Mouse (Mus musculus): ENCODE measurements around the gene Tmbim4.

Gene Tmbim4

DNA sequence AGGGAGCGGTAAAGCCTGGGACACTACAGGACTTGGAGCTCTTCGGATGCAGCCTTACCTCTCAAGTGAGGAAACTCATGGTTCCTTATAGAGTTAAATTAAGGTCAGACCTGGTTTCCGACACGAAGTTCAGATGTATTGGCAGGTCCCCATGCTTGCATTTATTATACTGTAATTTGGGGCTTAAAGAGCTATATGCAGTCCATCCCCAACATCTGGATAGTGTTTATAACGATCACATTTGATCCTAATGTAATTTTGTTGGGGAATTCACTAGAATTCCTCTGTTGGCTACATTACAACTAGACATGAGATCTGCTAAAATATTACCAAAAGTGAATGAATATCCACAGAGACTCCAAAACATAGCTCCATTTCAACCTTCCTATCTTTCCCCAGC is 44.3 kb downstream of the Tmbim4 start:
- DNase-seq (ENCODE audit: low spot score) = no peak

DNA sequence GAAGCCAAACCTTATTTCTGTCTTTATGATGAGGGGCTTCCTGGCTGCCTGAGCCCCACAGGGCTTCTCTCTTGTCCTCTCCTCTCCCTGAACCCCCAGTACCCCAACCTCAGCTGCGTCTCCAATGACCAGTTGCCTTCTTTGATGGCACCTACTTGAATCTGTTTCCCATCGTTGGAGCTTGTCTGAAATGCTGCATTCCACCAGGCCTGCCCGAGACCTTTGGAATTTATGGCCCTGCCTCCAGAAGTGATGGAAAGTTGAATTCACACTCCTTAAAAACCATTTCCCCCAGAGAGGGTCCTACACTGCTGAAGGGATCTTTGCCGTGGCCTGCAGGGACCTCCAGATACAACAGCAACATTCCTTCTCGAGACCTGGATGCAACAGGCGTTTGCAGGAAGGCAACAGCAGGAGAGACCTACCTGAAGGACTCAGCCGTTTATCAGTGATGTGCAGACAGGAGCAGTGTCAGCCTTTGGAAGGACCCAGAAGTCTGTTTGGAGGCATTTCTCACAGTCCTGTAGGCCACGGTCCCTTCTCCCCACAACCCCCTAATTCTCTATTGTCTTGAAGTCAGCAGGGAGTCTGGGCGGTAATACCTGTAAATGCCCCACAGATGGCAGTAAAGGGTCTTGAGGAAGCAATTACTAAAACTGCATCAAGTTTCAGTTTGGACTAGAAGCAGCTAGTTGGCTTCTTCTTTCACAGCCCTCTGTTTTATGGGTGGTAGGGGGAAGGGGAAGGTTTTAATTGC is 45.8 kb downstream of the Tmbim4 start:
- no peak for DNase-seq (ENCODE audit: low spot score)

DNA sequence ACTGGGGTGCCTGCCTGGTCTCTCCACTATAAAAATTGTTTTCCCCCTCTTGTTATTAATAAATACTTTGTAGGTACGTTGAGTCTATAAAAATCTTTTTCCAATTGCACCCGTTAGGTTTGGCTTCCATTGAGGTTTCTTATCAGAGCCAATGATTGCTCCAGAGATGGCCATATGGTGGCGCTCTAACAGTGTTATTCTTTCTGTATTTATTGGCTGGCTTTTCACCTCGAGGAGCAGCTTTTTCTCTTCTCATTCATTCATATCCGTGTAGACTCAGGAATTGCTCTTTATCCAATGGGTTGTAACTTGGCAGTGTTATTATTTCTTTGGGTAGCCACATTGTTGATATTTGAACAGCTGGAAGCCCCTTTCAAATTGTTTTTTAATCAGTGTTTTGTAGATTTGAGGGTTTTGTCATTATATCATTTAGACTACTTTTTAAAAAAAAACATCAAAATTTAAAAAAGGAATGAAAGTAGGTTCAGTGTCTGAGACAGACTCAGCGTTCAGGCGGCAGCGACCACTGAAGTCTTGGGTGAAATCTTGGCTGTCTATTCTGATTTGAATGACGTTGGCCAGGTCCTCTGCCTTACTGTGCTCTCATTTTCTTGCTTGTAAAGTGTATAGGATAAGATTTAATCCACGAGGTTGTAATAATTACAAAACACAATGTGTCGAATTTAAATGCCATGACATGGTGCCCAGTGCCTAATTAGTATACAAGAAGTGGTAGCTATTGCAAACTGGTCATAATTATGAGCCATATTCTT is 49.7 kb downstream of the Tmbim4 start:
- DNase-seq (ENCODE audit: low spot score) = no peak

DNA sequence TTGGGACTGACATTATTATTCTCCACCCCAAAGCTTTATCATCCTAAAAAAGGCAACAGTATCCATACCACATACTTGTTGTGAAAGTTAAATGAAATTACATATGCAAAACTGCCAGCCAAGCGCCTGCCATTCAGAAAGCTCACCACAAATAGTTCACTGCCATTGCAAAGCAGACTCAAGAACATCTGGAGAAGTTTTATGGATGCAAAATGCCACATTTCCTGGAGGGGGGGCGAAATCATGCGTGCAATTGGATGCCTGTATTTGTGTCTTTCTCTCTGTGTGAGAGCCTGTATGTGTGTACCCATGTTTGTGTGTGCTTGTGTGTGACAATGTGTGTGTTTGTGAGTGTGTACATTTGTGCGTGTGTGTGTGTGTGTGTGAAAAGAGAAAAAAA is 50.4 kb downstream of the Tmbim4 start:
- DNase-seq (ENCODE audit: low spot score) = no peak

DNA sequence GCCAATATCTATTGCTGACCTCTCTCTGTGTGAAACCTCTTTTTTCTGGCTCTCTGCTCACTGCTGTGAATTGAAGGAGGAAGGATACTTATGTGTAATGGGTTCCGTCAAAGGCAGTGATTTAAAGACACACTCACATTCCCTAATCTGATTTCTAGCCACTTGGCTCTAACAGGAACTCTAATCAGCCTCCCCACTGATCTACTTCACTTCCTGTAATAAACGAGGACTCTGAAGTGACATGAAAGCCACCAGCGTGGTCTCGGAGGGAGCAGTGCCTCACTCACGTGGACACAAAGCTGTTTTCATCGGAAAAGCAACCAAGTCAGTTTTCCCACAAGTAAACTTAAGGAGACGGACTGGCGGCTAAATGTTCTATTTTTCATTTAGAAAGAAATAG is 51.4 kb downstream of the Tmbim4 start:
- no peak for DNase-seq (ENCODE audit: low spot score)

DNA sequence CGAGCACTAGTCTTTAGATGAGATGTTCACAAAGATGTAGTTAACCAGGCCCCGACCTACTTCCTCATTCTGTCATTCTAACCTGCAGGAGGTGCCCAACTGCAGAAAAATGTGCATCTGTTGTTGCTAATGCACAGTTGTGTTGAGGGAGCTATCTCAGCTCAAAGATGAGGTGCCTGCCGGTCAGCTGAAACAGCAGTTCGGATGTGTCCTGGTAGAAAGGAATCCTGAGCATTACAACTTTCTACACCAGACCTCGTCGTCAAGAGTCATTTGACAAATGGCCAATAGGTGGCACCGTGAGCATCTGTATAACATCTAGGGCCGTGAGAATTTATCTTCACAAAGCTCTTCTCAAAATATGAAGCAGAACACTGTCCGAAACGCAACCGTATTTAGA is 55.8 kb downstream of the Tmbim4 start:
- DNase-seq (ENCODE audit: low spot score) = no peak

DNA sequence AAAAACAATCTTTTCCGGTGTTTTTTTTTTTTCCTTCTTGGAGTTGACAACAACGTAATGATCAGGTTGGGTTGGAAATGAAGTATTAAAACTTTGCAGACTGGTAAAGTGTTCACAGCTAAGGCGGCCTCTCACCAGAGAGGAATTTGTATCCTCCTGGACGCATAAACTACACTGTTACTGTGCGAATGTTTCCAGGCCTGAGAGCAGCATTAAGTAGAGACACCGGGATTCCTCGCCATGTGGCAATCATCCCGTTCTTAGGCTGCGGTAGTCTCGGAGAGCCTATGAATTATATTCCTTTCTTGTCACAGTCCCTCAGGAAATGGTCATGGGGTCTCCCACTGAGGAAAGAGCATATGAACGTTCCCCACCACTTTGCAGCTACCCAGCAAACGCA is 66.4 kb downstream of the Tmbim4 start:
- DNase-seq (ENCODE audit: low spot score) = no peak

DNA sequence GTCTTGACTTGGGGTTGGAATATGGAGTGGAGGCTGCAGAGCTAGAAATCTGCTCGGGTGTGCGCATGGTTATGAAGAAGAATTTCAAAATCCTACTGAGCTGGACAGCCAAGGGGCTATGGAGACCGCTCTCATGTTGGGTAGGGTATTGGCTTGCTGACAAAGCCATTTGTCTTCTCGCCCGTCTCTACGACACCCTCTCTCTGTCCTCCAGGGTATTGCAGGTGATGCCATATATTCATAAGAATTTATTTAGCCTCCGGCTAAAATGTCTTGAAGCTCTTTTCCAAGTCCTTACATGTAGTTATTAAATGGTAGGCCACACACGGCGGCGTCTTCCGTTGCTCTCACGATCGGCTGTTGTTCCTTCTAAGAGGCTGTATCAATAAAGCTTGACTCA is 68.6 kb downstream of the Tmbim4 start:
- DNase-seq (ENCODE audit: low spot score) = no peak

DNA sequence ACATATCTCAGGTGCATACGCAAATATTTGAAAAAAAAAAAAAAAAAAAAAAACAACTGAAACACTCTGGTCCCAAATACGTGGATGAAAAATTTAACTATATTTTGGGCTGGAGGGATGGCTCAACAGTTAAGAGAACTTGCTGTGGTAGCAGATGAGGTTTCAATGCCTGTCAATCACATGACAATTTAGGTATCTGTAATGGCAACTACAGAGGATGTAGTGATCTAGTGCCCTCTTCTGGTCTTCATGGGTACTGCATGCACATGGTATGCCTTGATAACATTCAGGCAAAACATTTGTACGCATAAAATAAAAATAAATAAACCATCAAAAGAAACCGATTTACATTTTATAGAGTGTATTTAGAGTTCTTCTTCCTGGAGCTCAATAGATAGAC is 69.4 kb downstream of the Tmbim4 start:
- no peak for DNase-seq (ENCODE audit: low spot score)

DNA sequence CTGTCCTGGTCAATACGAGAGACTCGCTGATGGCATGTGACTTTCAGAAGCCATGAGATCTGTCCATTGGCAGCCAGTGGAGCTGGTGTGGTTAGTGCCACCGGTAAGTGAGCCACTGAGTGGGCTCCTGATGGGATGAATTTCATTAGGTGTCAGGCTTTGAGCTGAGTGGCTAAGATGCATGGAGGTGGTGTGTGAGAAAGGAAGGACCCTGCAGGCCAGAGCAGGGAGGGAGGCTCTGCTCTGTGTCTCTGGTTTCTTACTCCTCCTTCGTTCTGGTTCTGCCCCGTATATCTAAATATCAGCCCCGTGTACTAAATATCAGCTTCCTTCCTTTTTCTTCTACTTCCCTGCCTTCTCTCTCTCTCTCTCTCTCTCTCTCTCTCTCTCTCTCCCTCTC is 69.9 kb downstream of the Tmbim4 start:
- DNase-seq (ENCODE audit: low spot score) = no peak

DNA sequence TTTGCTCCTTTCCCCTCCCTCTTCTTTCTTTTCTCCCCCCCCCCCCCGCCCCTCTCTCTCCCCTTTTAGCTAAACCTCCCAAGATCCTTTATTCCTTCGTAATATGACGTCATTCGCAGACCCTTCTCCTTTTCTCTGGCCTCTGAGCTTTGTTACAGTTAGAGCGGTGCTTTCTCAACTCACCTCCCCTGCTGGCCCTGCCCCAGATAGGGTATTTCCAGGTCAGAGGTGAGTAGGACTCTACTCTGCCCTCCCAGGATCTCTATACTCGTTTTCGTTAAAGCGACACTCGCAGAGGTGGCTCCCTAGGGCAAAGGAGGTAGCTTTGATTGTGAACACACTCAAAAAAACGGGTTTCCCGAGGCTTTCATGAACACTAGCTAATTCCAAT is 70.5 kb downstream of the Tmbim4 start:
- no peak for DNase-seq (ENCODE audit: low spot score)

DNA sequence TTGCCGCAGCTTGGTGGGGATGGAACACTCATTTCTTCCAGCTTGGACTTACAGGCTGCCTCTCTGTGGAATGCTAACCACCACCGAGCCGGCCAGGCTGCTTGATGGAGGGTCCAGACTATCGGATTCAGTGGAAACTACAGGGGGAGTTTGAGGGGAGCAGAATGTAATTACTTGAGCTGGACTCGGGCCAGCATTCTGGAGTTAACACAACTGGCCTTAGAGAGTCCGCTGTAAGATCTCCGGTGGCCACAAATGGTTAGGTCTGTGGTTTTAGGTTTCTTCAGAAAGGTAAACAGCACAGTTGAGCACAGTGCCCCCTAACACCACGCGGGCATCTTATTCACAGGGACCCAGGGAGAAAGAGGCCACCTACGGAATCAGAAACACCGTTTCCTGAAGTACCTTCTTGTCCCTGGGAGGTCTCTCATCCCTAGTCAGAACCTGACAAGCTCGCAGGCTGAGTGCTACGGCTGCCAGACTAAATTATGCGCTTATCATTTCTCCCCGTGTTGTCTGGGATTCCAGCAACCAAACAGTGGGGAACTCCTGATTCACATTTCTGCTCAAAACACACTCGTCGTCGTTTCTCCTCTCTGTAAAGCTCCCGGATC is 71.0 kb downstream of the Tmbim4 start:
- no peak for DNase-seq (ENCODE audit: low spot score)

DNA sequence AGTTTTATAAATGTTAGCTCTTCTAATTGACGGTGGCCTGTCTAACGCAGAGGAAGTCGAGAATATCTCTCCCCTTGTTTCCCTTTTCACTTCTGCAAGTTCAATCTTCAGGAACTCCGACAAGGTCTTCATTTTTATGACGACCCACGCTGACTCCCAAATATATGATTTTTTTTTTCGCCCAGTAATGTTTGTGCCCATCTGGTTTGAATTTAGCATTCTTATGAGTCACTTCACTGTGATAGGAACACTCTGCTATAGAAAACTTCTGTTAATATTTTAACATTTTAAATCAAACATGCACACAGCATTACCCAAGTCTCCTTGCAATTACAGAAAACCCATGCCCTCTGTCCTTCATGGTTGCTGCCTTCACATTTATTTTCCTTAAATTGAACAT is 71.9 kb downstream of the Tmbim4 start:
- DNase-seq (ENCODE audit: low spot score) = no peak

Measured in urinary bladder, postnatal 10 days (tissue).